Mouse (Mus musculus): ENCODE measurements around the gene Nhsl1. TPM values are rescaled to one million over a fixed set of nuclear protein-coding genes. Genes with fewer than 3 reads are reported as not detected.

The Nhsl1 gene
- polyA plus RNA-seq, 1 experiment from 2014 or later: 1.9 TPM

GRCm38 (mm10) chr10:18530161-18530560 is 211.4 kb downstream of the Nhsl1 start:
- H3K27ac ChIP-seq (ENCODE audit: low read length): no peak overlapping the region
- peaks cover 5% of the 10 kb centered on the region; the same call in 1 of the 2 replicates for H3K4me1 ChIP-seq (ENCODE audit: insufficient read depth, low read depth, low read length)
- no peaks in the 10 kb centered on the region for H3K27me3 ChIP-seq (replicated peaks; ENCODE audit: insufficient read depth, low read length)
- ATAC-seq (no peak), DNase-seq (ENCODE audit: low spot score) (no peak)
- H3K4me2 ChIP-seq (replicated peaks; ENCODE audit: low read depth, low read length): no peak overlapping the region
- no peak for TF ChIP-seq CTCF (IDR thresholded peaks at IDR 0.05)
- TF ChIP-seq EP300 (IDR thresholded peaks at IDR 0.05): no peak
- H3K4me3 ChIP-seq (ENCODE audit: low read depth, low read length): no peak overlapping the region
- H3K9ac ChIP-seq (replicated peaks; ENCODE audit: low read depth): no peak overlapping the region
- no peaks in the 10 kb centered on the region for H3K9me3 ChIP-seq (ENCODE audit: low read length)
- WGBS: 95% methylated on average over 4 of the region's 4 CpGs
- H3K36me3 ChIP-seq (ENCODE audit: insufficient read depth, low read length): peaks cover 4% of the 10 kb centered on the region; the same call in 1 of the 2 replicates

GRCm38 (mm10) chr10:18532293-18532692 is 213.5 kb downstream of the Nhsl1 start:
- Histone ChIP-seq H3K27me3 (replicated peaks; ENCODE audit: insufficient read depth, low read length) (no peaks in the 10 kb centered on the region), H3K36me3 (ENCODE audit: insufficient read depth, low read length) (peaks cover 4% of the 10 kb centered on the region; the same call in 1 of the 2 replicates), H3K27ac (ENCODE audit: low read length) (no peak overlapping the region), H3K4me1 (ENCODE audit: insufficient read depth, low read depth, low read length) (peaks cover 5% of the 10 kb centered on the region; the same call in 1 of the 2 replicates), H3K4me2 (replicated peaks; ENCODE audit: low read depth, low read length) (no peak overlapping the region), H3K9ac (replicated peaks; ENCODE audit: low read depth) (no peak overlapping the region), H3K4me3 (ENCODE audit: low read depth, low read length) (no peak overlapping the region), H3K9me3 (ENCODE audit: low read length) (no peaks in the 10 kb centered on the region)
- TF ChIP-seq CTCF (IDR thresholded peaks at IDR 0.05): no peak
- no peak for TF ChIP-seq EP300 (IDR thresholded peaks at IDR 0.05)
- ATAC-seq: peak; percentile 11; the same call in 1 of the 2 replicates
- WGBS: 62% methylated on average over 8 of the region's 8 CpGs
- DNase-seq (ENCODE audit: low spot score): peak; percentile 29

DNA sequence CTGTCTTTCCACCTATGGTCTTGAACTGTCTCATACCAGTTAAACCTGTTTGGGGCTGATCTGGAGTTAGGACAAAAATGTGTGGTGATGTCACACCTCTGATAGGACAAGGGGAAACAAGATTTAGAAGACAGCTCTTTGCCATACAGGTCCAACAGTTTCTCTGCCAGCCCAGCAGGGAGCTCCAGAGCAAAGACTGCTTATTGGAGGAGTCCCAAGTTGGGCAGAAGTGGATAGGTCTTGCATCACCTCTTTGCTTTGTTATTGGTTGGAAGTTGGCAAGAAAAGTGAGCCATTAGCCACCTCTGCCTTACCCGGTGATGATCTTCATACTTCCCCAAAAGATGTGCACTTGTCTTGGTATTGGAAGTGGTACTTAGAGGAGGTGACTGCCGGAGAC is 218.1 kb downstream of the Nhsl1 start:
- Histone ChIP-seq H3K4me2 (replicated peaks; ENCODE audit: low read depth, low read length) (no peak overlapping the region), H3K27me3 (replicated peaks; ENCODE audit: insufficient read depth, low read length) (no peaks in the 10 kb centered on the region), H3K4me1 (ENCODE audit: insufficient read depth, low read depth, low read length) (no peaks in the 10 kb centered on the region), H3K27ac (ENCODE audit: low read length) (no peak overlapping the region), H3K36me3 (ENCODE audit: insufficient read depth, low read length) (no peaks in the 10 kb centered on the region; the same call in 1 of the 2 replicates), H3K9ac (replicated peaks; ENCODE audit: low read depth) (no peak overlapping the region), H3K4me3 (ENCODE audit: low read depth, low read length) (no peak overlapping the region), H3K9me3 (ENCODE audit: low read length) (no peaks in the 10 kb centered on the region)
- WGBS: 81% methylated on average over 2 of the region's 2 CpGs
- DNase-seq (ENCODE audit: low spot score) (peak; percentile 10), ATAC-seq (no peak)
- TF ChIP-seq CTCF (IDR thresholded peaks at IDR 0.05) (no peak), EP300 (IDR thresholded peaks at IDR 0.05) (no peak)

DNA sequence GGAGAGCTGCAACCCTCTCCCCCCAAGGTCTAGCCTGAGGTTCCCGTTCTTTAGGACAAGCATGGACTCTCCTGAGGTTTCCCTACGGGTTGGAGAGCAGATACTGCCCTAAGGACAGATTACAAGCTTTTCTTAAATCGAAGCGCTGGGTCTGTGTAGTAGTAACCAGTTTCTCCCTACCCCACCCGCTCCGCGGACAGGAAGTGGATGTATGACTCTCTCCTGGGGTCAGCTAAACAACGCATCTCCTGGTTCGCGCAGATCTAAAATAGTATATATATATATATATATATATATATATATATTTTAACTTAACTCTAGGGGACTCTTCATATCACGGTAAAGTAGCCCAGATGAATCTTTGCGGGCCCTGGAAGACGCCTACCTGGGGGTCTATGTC is 226.5 kb downstream of the Nhsl1 start:
- WGBS: 7% methylated on average over 13 of the region's 13 CpGs

DNA sequence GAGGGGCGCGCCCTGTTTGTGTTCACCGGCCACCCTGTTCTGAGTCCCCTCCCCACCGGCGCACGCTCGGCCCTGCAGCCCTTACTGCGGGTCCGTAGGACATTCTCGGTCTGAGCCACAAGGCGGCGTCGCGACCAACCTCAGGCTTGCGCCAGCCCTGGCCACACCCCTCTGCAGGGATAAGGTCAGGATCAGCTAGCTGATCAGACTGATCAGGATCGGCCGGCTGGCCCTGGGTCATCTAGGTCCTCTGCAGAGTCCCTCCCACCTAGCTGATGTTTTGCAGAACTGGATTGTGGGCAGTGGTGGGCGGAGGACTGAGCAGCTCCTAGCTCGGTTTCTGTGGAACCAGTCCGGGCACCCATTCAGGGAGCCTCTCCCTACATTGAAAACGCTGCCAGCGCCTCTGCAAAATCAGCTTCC is 227.0 kb downstream of the Nhsl1 start, which contains the start of gene Hebp2:
Hebp2 (minus strand) TSS at position 264 of the 423 bp plus-strand sequence.
- H3K27ac ChIP-seq (ENCODE audit: low read length): no peak within 1 kb of the TSS
- DNase-seq (ENCODE audit: low spot score): peak; percentile 75

More for the DNA sequence above, 226.5 kb downstream of the Nhsl1 start:
- ATAC-seq (0 out of 2 replicates have a peak, but pooled peaks have one; percentile 15), DNase-seq (ENCODE audit: low spot score) (no peak)
- H3K36me3 ChIP-seq (ENCODE audit: insufficient read depth, low read length): no peaks in the 10 kb centered on the region
- H3K27me3 ChIP-seq (replicated peaks; ENCODE audit: insufficient read depth, low read length): no peaks in the 10 kb centered on the region
- H3K9ac ChIP-seq (replicated peaks; ENCODE audit: low read depth): peak overlapping the region; percentile 43; the same call in 1 of the 2 replicates
- no peak overlapping the region for H3K27ac ChIP-seq (ENCODE audit: low read length)
- no peak for TF ChIP-seq EP300 (IDR thresholded peaks at IDR 0.05)
- no peaks in the 10 kb centered on the region for H3K9me3 ChIP-seq (ENCODE audit: low read length)
- H3K4me1 ChIP-seq (ENCODE audit: insufficient read depth, low read depth, low read length): no peaks in the 10 kb centered on the region
- peak overlapping the region; percentile 54 for H3K4me3 ChIP-seq (ENCODE audit: low read depth, low read length)
- peak overlapping the region; percentile 97 for H3K4me2 ChIP-seq (replicated peaks; ENCODE audit: low read depth, low read length)

DNA sequence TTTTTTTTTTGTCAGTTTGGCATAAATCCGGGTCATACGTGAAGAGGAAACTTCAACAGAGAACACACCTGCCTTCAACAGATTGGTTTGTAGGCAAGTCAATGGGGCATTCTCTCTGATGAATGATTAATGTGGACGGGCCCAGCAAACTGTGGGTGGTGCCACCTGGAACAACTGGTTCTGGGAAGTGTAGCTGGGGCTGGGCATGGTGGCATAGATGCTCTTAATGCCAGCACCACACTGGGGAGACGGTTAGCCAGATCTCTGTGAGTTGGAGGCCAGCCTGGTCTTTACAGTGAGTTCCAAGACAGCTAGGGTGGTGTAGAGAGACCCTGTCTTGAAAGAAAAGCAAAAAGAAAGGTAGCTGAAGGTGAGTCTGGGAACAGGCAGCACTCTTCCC is 228.6 kb downstream of the Nhsl1 start:
- no peaks in the 10 kb centered on the region for H3K4me1 ChIP-seq (ENCODE audit: insufficient read depth, low read depth, low read length)
- no peak for TF ChIP-seq EP300 (IDR thresholded peaks at IDR 0.05)
- TF ChIP-seq CTCF (IDR thresholded peaks at IDR 0.05): no peak
- H3K4me3 ChIP-seq (ENCODE audit: low read depth, low read length): no peak overlapping the region
- no peak overlapping the region for H3K9ac ChIP-seq (replicated peaks; ENCODE audit: low read depth)
- ATAC-seq: no peak
- H3K9me3 ChIP-seq (ENCODE audit: low read length): no peaks in the 10 kb centered on the region
- no peak overlapping the region for H3K4me2 ChIP-seq (replicated peaks; ENCODE audit: low read depth, low read length)
- no peak for DNase-seq (ENCODE audit: low spot score)
- WGBS: 65% methylated on average over 4 of the region's 4 CpGs
- H3K36me3 ChIP-seq (ENCODE audit: insufficient read depth, low read length): no peaks in the 10 kb centered on the region
- no peaks in the 10 kb centered on the region for H3K27me3 ChIP-seq (replicated peaks; ENCODE audit: insufficient read depth, low read length)
- H3K27ac ChIP-seq (ENCODE audit: low read length): no peak overlapping the region

More for the DNA sequence above, 227.0 kb downstream of the Nhsl1 start, which contains the start of gene Hebp2:
- Histone ChIP-seq H3K9ac (replicated peaks; ENCODE audit: low read depth) (peak within 1 kb of the TSS; percentile 43; the same call in 1 of the 2 replicates), H3K4me1 (ENCODE audit: insufficient read depth, low read depth, low read length) (no peaks in the 10 kb centered on the region), H3K27me3 (replicated peaks; ENCODE audit: insufficient read depth, low read length) (no peaks in the 10 kb centered on the region), H3K4me2 (replicated peaks; ENCODE audit: low read depth, low read length) (peak within 1 kb of the TSS; percentile 97), H3K4me3 (ENCODE audit: low read depth, low read length) (peak within 1 kb of the TSS; percentile 54), H3K36me3 (ENCODE audit: insufficient read depth, low read length) (no peaks in the 10 kb centered on the region), H3K9me3 (ENCODE audit: low read length) (no peaks in the 10 kb centered on the region)
- TF ChIP-seq EP300 (IDR thresholded peaks at IDR 0.05) (no peak), CTCF (IDR thresholded peaks at IDR 0.05) (peak; percentile 81)
- peak; percentile 87 for ATAC-seq
- 1% methylated on average over 11 of the region's 22 CpGs for WGBS
